Mouse (Mus musculus) limb, embryonic 12.5 days (tissue): ENCODE results near the gene Cacna1c. TPM values are rescaled to one million over a fixed set of nuclear protein-coding genes. Genes with fewer than 3 reads are reported as not detected.
A peak's percentile ranks its signal among the peaks of the same experiment; 100 is the strongest.

Source experiments
- ATAC-seq: fragments of 200-750 bp; cut with Nextera tagmentation; 2 replicates; pipeline ENCODE4 v1.8.0; 2017; ENCODE audit warnings: low read depth, moderate TSS enrichment; ENCODE audit not compliant: insufficient number of reproducible peaks, insufficient read depth, low FRiP score, low TSS enrichment
- H3K27ac ChIP-seq: fragments of 300-500 bp; sonication (generic); 2 replicates; pipeline ENCODE4 v1.5.1; 2016; ENCODE audit warnings: mild to moderate bottlenecking, moderate library complexity
- H3K27me3 ChIP-seq: fragments of 300-500 bp; sonication (generic); 2 replicates; pipeline ENCODE4 v1.6.1; 2016; ENCODE audit warnings: mild to moderate bottlenecking, moderate library complexity
- H3K36me3 ChIP-seq: fragments of 300-500 bp; sonication (generic); 2 replicates; pipeline ENCODE4 v1.6.1; 2016; ENCODE audit warnings: mild to moderate bottlenecking, moderate library complexity
- H3K4me1 ChIP-seq: fragments of 300-500 bp; sonication (generic); replicated peaks from 2 replicates; pipeline ENCODE4 v1.6.1; 2016
- H3K4me2 ChIP-seq: fragments of 300-500 bp; sonication (generic); 2 replicates; pipeline ENCODE4 v1.6.1; 2016; ENCODE audit warnings: mild to moderate bottlenecking, moderate library complexity
- H3K4me3 ChIP-seq: fragments of 300-500 bp; sonication (generic); replicated peaks from 2 replicates; pipeline ENCODE4 v1.5.1; 2016; ENCODE audit warnings: mild to moderate bottlenecking
- H3K9ac ChIP-seq: fragments of 300-500 bp; sonication (generic); replicated peaks from 2 replicates; pipeline ENCODE4 v1.6.1; 2016; ENCODE audit warnings: mild to moderate bottlenecking, moderate library complexity
- H3K9me3 ChIP-seq: fragments of 300-500 bp; sonication (generic); 2 replicates; pipeline ENCODE4 v1.6.1; 2016; ENCODE audit warnings: mild to moderate bottlenecking, moderate library complexity
- WGBS: fragments of 180-500 bp; shearing (Covaris S2); methylation state at CpG from one replicate; pipeline ENCODE4 v1.1.7; 2016; 5-methylcytosine and 5-hydroxymethylcytosine counted together
- polyA plus RNA-seq: library from polyadenylated mRNA; unstranded; fragments of >200 nt; fragmentation: Nextera tagmentation; extraction: Ambion mirVana; gene quantifications from 2 replicates; pipeline ENCODE4 v1.2.1, GENCODE M21; 2016

Gene Cacna1c
- polyA plus RNA-seq, 1 experiment from 2014 or later: 13.8 TPM

DNA sequence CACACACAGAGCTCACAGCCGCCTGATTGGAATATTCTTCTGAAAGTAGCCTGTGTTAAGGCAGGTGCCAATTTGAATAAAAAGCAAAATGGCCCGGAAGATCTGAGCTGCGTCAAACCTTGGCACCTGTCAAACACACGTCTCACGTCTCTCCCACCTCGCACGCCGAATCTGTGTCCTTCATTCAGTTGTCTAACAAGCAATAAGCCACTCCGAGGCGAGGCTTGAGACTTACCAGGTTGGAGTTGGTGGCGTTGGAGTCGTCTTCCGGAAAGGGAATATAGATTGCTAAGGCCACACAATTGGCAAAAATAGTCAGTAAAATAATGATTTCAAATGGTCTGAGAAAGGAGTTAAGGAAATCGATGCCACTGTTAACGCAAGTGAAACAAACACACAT lies 143.9 kb downstream of the Cacna1c start:
- Histone ChIP-seq H3K9me3 (no peaks in the 10 kb centered on the region), H3K4me3 (no peak overlapping the region), H3K4me2 (no peak overlapping the region), H3K4me1 (peaks cover 13% of the 10 kb centered on the region), H3K36me3 (peaks cover 48% of the 10 kb centered on the region), H3K9ac (no peak overlapping the region), H3K27ac (peak overlapping the region; percentile 4; the same call in 1 of the 2 replicates), H3K27me3 (no peaks in the 10 kb centered on the region)
- ATAC-seq: no peak
- WGBS: 88% methylated on average over 15 of the region's 15 CpGs

DNA sequence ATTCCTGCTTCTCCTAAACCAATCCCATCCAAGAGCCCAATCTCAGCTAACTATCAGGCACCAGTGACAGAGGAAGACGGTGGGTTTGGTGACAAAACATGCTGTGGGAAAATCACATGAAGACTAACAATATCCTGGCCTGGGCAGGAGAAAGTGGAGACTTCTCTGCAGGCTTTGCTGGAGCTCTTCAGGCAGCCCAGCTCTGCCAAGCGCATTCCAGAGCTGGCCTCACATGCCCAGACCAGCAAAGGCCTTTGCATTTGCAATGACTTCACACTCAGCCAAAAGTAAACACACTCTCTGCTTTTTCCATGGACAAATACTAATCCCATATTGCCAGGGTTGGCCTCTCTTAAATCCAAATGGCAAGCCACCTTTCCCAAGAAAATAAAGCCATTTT lies 144.5 kb downstream of the Cacna1c start:
- ATAC-seq: no peak
- H3K9me3 ChIP-seq: no peaks in the 10 kb centered on the region
- H3K4me1 ChIP-seq: peaks cover 19% of the 10 kb centered on the region
- H3K9ac ChIP-seq: no peak overlapping the region
- H3K27me3 ChIP-seq: no peaks in the 10 kb centered on the region
- no peak overlapping the region; the same call in 1 of the 2 replicates for H3K27ac ChIP-seq
- 86% methylated on average over 2 of the region's 2 CpGs for WGBS
- no peak overlapping the region for H3K4me2 ChIP-seq
- peaks cover 43% of the 10 kb centered on the region for H3K36me3 ChIP-seq
- no peak overlapping the region for H3K4me3 ChIP-seq

DNA sequence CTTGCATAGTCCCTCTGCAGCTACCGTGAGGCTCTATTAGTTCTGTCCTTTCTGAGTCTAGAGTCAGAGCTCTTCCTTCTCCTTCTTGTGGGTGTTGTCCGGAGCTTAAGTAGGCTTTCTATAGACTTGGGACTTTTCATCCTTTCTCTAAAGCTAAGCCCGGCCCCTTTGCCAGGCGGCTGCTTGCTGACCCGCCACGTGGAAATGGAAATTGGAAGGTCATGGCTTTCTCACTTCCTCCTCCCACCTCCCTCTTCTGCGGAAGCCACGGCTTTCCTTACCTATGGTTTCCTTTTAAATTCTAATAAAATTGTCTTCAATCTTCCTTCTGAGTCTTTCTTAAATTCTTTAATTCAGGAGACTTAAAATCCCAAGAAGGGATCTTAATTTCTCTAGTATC lies 148.9 kb downstream of the Cacna1c start:
- Histone ChIP-seq H3K9ac (no peak overlapping the region), H3K4me2 (no peak overlapping the region), H3K27ac (no peak overlapping the region), H3K36me3 (peaks cover 8% of the 10 kb centered on the region; the same call in 1 of the 2 replicates), H3K4me3 (no peak overlapping the region), H3K9me3 (no peaks in the 10 kb centered on the region), H3K4me1 (peaks cover 20% of the 10 kb centered on the region), H3K27me3 (no peaks in the 10 kb centered on the region)
- 71% methylated on average over 8 of the region's 8 CpGs for WGBS
- no peak for ATAC-seq

DNA sequence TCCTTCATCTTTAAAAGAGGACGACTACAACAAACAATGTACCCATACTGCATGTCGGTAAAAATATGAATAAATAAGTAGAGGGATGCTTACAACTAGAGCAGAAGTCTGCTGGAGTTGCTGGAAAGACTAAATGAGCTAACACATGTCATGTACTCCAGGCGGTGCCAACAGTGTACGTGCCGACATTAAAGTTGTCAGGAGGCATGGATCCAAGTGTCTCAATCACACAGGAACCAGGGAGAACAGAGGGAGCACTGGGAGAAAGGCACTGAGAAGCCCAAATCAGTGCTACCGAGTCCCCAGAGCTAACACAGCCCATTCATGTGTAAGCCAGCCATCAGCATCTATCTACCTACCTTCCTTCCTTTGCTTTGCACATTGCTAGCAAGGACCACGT lies 150.7 kb downstream of the Cacna1c start:
- no peak overlapping the region for H3K4me2 ChIP-seq
- no peaks in the 10 kb centered on the region for H3K27me3 ChIP-seq
- peaks cover 32% of the 10 kb centered on the region for H3K4me1 ChIP-seq
- H3K9ac ChIP-seq: no peak overlapping the region
- ATAC-seq: no peak
- H3K27ac ChIP-seq: no peak overlapping the region
- H3K4me3 ChIP-seq: no peak overlapping the region
- H3K36me3 ChIP-seq: peaks cover 5% of the 10 kb centered on the region; the same call in 1 of the 2 replicates
- WGBS: 87% methylated on average over 7 of the region's 7 CpGs
- no peaks in the 10 kb centered on the region for H3K9me3 ChIP-seq

DNA sequence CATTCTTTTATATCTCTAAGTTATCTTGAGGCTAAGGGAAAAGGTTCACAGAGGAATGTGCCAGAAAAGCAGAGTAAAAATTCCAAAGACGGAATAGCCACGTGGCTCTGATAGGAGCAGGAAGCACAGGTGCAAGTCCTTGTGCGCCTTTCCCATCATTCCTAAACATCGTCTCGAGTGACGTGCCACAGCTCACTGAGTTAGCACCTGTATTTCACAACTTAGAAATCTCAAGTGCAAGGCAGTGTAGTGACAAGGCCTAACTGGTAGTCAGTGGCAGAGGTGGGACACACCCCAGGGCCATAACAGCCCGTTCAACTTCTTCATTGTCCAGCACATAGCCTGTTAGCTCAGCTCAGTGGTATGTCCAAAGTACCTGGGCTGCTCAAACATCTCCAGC lies 152.1 kb downstream of the Cacna1c start:
- no peak overlapping the region for H3K4me3 ChIP-seq
- H3K4me1 ChIP-seq: peaks cover 44% of the 10 kb centered on the region
- WGBS: 82% methylated on average over 7 of the region's 7 CpGs
- H3K36me3 ChIP-seq: peaks cover 5% of the 10 kb centered on the region; the same call in 1 of the 2 replicates
- no peaks in the 10 kb centered on the region for H3K27me3 ChIP-seq
- H3K4me2 ChIP-seq: no peak overlapping the region
- 0 out of 2 replicates have a peak overlapping the region, but pooled peaks have one; percentile 45 for H3K27ac ChIP-seq
- ATAC-seq: no peak
- no peaks in the 10 kb centered on the region for H3K9me3 ChIP-seq
- H3K9ac ChIP-seq: no peak overlapping the region

DNA sequence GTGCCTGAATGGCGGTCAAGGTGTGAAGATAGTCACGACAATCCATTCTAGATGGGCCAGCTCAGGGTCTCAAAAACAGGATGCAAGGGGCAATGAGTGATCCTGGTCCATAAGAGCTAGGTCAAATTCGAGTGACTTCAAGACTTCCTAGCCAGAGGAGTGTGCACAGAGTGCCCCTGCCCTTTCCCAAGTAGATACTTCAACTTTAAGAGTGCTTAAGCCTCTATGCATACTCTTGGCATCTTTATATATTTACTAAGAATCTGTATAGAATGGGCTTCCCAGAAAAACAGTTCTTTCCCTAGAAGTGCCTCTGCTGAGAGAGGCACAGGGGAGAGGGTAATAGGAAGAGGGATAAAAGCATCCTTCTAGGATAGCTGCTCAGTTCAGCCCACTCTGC lies 153.4 kb downstream of the Cacna1c start:
- no peak overlapping the region for H3K4me3 ChIP-seq
- no peaks in the 10 kb centered on the region for H3K9me3 ChIP-seq
- H3K27me3 ChIP-seq: no peaks in the 10 kb centered on the region
- 84% methylated on average over 3 of the region's 3 CpGs for WGBS
- no peak overlapping the region for H3K9ac ChIP-seq
- H3K4me1 ChIP-seq: peaks cover 36% of the 10 kb centered on the region
- ATAC-seq: no peak
- H3K36me3 ChIP-seq: no peaks in the 10 kb centered on the region
- no peak overlapping the region for H3K27ac ChIP-seq
- H3K4me2 ChIP-seq: no peak overlapping the region

DNA sequence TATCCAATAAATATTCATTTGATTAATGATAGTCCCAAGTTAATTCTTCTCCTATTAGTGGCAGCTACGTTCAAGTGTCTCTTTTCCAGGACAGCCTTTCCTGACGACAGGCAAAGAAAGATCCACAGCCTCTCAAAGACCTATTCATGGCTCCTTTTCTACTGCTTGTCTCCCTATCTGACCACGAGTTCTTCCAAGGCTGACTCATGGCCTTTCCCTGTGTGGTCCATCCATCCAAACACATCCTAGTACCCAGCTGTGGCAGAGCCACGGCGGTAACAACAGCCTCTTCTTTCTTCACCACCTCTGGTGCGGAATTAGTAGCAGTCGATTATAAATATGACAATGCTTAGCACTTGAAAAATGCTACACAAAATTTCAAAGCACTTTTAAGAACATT lies 155.3 kb downstream of the Cacna1c start:
- 64% methylated on average over 7 of the region's 7 CpGs for WGBS
- no peaks in the 10 kb centered on the region for H3K27me3 ChIP-seq
- H3K4me2 ChIP-seq: no peak overlapping the region
- H3K9ac ChIP-seq: no peak overlapping the region
- ATAC-seq: no peak
- peaks cover 32% of the 10 kb centered on the region for H3K4me1 ChIP-seq
- H3K9me3 ChIP-seq: no peaks in the 10 kb centered on the region
- no peak overlapping the region for H3K4me3 ChIP-seq
- H3K36me3 ChIP-seq: no peaks in the 10 kb centered on the region
- no peak overlapping the region for H3K27ac ChIP-seq

DNA sequence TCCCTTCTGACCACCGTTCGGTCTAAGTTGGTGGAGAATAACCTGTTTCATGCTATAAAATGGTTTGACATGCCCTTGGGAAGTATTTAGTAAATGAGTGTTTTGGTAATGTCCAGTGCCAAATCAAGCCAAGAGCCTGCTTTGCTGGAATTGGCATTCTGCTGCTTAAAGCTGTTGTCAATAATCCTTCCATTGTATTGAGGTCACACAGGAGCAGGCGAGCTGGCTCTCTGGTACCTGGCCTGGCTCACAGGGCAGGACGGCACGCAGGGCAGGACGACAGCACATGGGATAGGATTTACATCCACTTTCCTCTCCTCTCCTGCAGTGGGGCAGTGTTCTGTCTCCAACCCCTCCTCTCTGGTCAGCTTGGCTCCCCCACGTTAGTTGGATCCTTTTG lies 156.4 kb downstream of the Cacna1c start:
- Histone ChIP-seq H3K27ac (0 out of 2 replicates have a peak overlapping the region, but pooled peaks have one; percentile 45), H3K9me3 (peaks cover 3% of the 10 kb centered on the region; the same call in 1 of the 2 replicates), H3K4me2 (no peak overlapping the region), H3K36me3 (0 out of 2 replicates have a peak, but pooled peaks cover 7% of the 10 kb centered on the region), H3K4me1 (peaks cover 32% of the 10 kb centered on the region), H3K4me3 (no peak overlapping the region), H3K27me3 (no peaks in the 10 kb centered on the region), H3K9ac (no peak overlapping the region)
- no peak for ATAC-seq
- WGBS: 66% methylated on average over 7 of the region's 7 CpGs

DNA sequence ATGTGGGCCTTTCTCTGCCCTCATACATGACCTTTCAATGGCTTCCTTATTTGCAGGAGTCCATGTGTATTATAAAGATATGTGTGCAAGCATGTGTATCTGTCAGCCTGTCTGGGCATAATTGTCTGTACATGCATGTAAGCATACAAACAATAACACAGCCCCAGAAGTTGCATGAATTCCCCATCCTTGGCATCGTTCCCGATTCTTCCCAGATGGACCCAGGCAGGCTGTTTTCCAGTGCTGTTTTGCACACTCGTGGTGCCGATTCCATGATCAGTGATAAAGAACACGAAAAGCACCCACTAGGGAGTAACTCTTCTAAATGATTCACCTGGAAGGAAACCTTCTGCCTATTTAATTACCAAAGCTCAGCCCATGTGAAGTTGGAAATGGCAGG lies 156.9 kb downstream of the Cacna1c start:
- Histone ChIP-seq H3K9ac (no peak overlapping the region), H3K27ac (no peak overlapping the region), H3K27me3 (no peaks in the 10 kb centered on the region), H3K4me3 (no peak overlapping the region), H3K36me3 (0 out of 2 replicates have a peak, but pooled peaks cover 11% of the 10 kb centered on the region), H3K4me1 (peaks cover 32% of the 10 kb centered on the region), H3K4me2 (no peak overlapping the region), H3K9me3 (peaks cover 8% of the 10 kb centered on the region; the same call in 1 of the 2 replicates)
- WGBS: 79% methylated on average over 5 of the region's 5 CpGs
- no peak for ATAC-seq

DNA sequence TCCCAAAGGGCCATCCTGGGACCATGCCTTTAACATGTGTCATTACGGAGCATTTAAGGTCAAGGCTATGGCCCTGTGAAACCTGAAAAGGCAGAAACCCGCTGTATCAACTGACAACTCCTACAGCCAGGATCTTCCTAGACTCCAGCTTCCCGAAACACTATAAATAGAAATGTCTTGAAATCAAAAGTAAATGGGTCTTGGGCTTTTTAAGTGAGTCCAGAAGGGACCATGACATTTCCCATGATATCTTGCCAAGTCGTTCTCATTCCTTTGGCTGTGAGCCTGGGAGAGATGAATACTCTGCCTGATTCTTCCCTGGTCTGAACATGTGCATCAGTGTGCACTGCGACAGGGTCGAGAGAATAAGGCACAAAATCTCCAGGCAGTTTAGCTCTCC lies 158.4 kb downstream of the Cacna1c start:
- peaks cover 32% of the 10 kb centered on the region for H3K4me1 ChIP-seq
- H3K9me3 ChIP-seq: peaks cover 8% of the 10 kb centered on the region; the same call in 1 of the 2 replicates
- 83% methylated on average over 6 of the region's 6 CpGs for WGBS
- no peaks in the 10 kb centered on the region for H3K27me3 ChIP-seq
- no peak overlapping the region for H3K4me2 ChIP-seq
- no peak overlapping the region for H3K27ac ChIP-seq
- H3K4me3 ChIP-seq: no peak overlapping the region
- H3K36me3 ChIP-seq: 0 out of 2 replicates have a peak, but pooled peaks cover 11% of the 10 kb centered on the region
- no peak for ATAC-seq
- no peak overlapping the region for H3K9ac ChIP-seq

DNA sequence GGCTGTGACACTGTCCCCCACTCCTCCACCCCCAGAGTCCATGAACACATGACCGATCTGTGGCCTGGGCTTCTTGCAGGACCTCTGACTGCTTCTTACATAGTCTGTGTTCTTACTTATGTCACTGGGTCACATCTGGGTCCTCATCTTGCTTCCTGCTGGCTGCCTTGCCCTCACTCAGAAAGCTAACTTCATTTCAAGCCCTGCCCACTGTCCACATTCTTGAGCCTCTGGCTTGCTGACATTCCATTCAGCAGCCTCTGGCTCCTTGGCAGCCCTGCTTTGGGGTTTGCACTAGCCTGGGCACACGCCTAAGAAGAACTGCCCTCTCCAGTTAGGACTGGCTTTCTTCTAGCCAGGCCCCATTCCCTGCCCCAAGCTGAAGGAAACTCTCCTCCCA lies 159.2 kb downstream of the Cacna1c start:
- no peak overlapping the region for H3K4me3 ChIP-seq
- no peak for ATAC-seq

DNA sequence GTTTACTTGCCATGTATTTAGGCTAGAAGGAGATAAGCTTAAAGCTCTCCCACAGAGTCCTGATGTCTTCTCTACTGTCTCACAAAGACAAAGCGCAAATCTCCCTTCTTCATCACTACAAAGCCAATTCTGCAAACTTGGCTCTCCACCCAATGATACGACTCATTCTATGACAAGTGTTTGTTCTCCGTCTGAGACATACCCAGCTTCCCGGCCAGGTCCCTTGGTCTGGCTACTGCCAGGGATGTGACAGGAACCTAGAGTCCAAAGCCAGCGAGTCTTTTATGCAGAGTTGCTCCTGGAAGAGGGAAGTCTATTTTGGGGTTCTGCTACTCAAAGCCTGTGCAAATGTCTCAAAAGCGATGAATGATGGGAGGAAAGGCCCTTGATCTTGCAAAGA lies 160.9 kb downstream of the Cacna1c start:
- Histone ChIP-seq H3K36me3 (0 out of 2 replicates have a peak, but pooled peaks cover 11% of the 10 kb centered on the region), H3K4me1 (peaks cover 17% of the 10 kb centered on the region; the same call in 1 of the 2 replicates), H3K9me3 (peaks cover 8% of the 10 kb centered on the region; the same call in 1 of the 2 replicates), H3K4me3 (no peak overlapping the region), H3K4me2 (no peak overlapping the region), H3K27ac (no peak overlapping the region), H3K9ac (no peak overlapping the region), H3K27me3 (no peaks in the 10 kb centered on the region)
- 93% methylated on average over 6 of the region's 6 CpGs for WGBS
- ATAC-seq: no peak

More for the DNA sequence above, 159.2 kb downstream of the Cacna1c start:
- Histone ChIP-seq H3K36me3 (0 out of 2 replicates have a peak, but pooled peaks cover 11% of the 10 kb centered on the region), H3K4me2 (no peak overlapping the region), H3K4me1 (peaks cover 26% of the 10 kb centered on the region), H3K27me3 (no peaks in the 10 kb centered on the region), H3K9ac (no peak overlapping the region), H3K27ac (no peak overlapping the region), H3K9me3 (peaks cover 8% of the 10 kb centered on the region; the same call in 1 of the 2 replicates)
- WGBS: 86% methylated on average over 2 of the region's 2 CpGs
